12 mouse cellular contexts compared by ENCODE assay signal in the genomic region with DNA sequence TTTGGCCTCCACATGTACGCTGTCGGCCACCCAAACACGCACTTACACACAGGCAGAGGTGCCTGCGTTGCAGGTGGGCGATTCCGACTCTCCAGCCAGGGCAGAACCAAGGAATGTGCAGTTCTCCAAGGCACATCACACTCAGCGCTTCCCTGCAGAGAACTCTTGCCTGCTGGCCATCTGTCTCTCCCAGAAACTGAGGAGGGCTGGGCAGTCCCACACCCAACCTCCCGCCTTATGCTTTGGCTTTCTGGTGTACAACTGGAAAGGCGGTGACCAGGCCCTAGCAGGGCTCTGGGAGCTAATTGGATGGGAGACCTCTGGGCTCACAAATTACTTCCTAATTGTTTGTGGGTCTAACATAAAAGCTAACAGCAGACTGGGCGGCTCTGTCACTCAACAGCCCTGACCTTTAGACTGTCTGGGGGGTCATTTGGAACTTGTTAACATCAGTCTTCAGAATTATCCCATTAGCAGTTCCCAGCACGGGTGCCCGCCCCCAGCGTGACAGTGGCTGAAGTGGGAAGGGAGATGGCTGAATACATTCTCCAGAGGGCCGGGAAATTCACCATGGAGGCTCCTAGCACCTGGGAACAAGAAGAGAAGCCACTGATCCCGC. TPM values are rescaled to one million over a fixed set of nuclear protein-coding genes. Genes with fewer than 3 reads are reported as not detected.
DNase-seq lines count a peak whose midpoint lies in the region; ATAC-seq and TF ChIP-seq lines count a peak whose summit lies in the region.
"Had no signal": no experiment of that assay in that cellular context is flagged by ENCODE, and none has a peak within 500 bp of the region (broad histone marks: within the 10 kb centered on the region; RNA-seq: fewer than 3 reads in every experiment).

No protein-coding gene starts in this region.

- H3K9me3 ChIP-seq in midbrain, embryonic 13.5 days: no peaks in the 10 kb centered on the region
- no peaks in the 10 kb centered on the region for H3K9me3 ChIP-seq in midbrain, embryonic 14.5 days (ENCODE audit: control insufficient read depth, low read length)
- no peaks in the 10 kb centered on the region for H3K9me3 ChIP-seq in intestine, postnatal 0 days (ENCODE audit: control insufficient read depth)
- H3K9me3 ChIP-seq: heart, embryonic 13.5 days; midbrain, embryonic 12.5 days had no signal

- ATAC-seq in midbrain, embryonic 13.5 days: no peak
- no peak for ATAC-seq in midbrain, embryonic 14.5 days (ENCODE audit: low FRiP score, low TSS enrichment)
- ATAC-seq in intestine, postnatal 0 days: no peak

- no peak overlapping the region for H3K4me2 ChIP-seq in midbrain, embryonic 13.5 days (replicated peaks)
- no peak overlapping the region for H3K4me2 ChIP-seq in midbrain, embryonic 14.5 days (ENCODE audit: low read length)
- H3K4me2 ChIP-seq in intestine, postnatal 0 days (replicated peaks; ENCODE audit: low read depth): 0 out of 2 replicates have a peak overlapping the region, but pooled peaks have one; percentile 10
- H3K4me2 ChIP-seq: heart, embryonic 13.5 days; midbrain, embryonic 12.5 days had no signal

- H3K27me3 ChIP-seq in midbrain, embryonic 13.5 days: peaks cover 56% of the 10 kb centered on the region
- H3K27me3 ChIP-seq in midbrain, embryonic 14.5 days (ENCODE audit: control insufficient read depth, insufficient read depth, low read length): peaks cover 10% of the 10 kb centered on the region; the same call in 1 of the 2 replicates
- H3K27me3 ChIP-seq in intestine, postnatal 0 days (replicated peaks; ENCODE audit: control insufficient read depth, insufficient read depth, low read length): no peaks in the 10 kb centered on the region

- no peak overlapping the region for H3K27ac ChIP-seq in midbrain, embryonic 13.5 days
- no peak overlapping the region for H3K27ac ChIP-seq in midbrain, embryonic 14.5 days (replicated peaks; ENCODE audit: low read depth, low read length)
- H3K27ac ChIP-seq in intestine, postnatal 0 days (ENCODE audit: low read depth, low read length): no peak overlapping the region
- H3K27ac ChIP-seq: heart, embryonic 13.5 days; liver, embryonic 14.5 days; midbrain, embryonic 12.5 days had no signal

- H3K9ac ChIP-seq in midbrain, embryonic 13.5 days (replicated peaks): peak overlapping the region; percentile 19; the same call in 1 of the 2 replicates
- H3K9ac ChIP-seq in midbrain, embryonic 14.5 days (replicated peaks; ENCODE audit: low read length): no peak overlapping the region
- no peak overlapping the region for H3K9ac ChIP-seq in intestine, postnatal 0 days (ENCODE audit: low read depth, low read length)
- H3K9ac ChIP-seq: heart, embryonic 13.5 days; liver, embryonic 14.5 days; midbrain, embryonic 12.5 days had no signal

- DNase-seq in midbrain, embryonic 14.5 days: no peak
- DNase-seq in cerebellum, postnatal 14 days: peak; percentile 35 to 56
- no peak for DNase-seq in layer of hippocampus, postnatal 14 days (ENCODE audit: low spot score in 2 of 2)
- no peak for DNase-seq in thymus, adult 18-20 months
- DNase-seq in lung, postnatal 14 days: no peak

- H3K4me1 ChIP-seq in midbrain, embryonic 13.5 days (replicated peaks): peaks cover 40% of the 10 kb centered on the region
- peaks cover 21% of the 10 kb centered on the region for H3K4me1 ChIP-seq in midbrain, embryonic 14.5 days (ENCODE audit: control insufficient read depth, insufficient read depth, low read length)
- H3K4me1 ChIP-seq in intestine, postnatal 0 days (replicated peaks; ENCODE audit: control insufficient read depth, insufficient read depth, low read length): no peaks in the 10 kb centered on the region

- no peak overlapping the region for H3K4me3 ChIP-seq in midbrain, embryonic 13.5 days (replicated peaks)
- H3K4me3 ChIP-seq in midbrain, embryonic 14.5 days (replicated peaks; ENCODE audit: low read depth, low read length): no peak overlapping the region
- no peak overlapping the region for H3K4me3 ChIP-seq in intestine, postnatal 0 days (ENCODE audit: low read depth, low read length)
- H3K4me3 ChIP-seq: erythroblast, embryonic 14.5 days; heart, embryonic 13.5 days; midbrain, embryonic 12.5 days had no signal

- WGBS in midbrain, embryonic 13.5 days: 42% methylated on average over 15 of the region's 15 CpGs
- 46% methylated on average over 15 of the region's 15 CpGs for WGBS in midbrain, embryonic 14.5 days
- WGBS in intestine, postnatal 0 days: 40% methylated on average over 15 of the region's 15 CpGs

- TF ChIP-seq CTCF in intestine, postnatal 0 days (IDR thresholded peaks at IDR 0.05; ENCODE audit: low read depth): no peak

- H3K36me3 ChIP-seq in midbrain, embryonic 13.5 days: no peaks in the 10 kb centered on the region
- H3K36me3 ChIP-seq in midbrain, embryonic 14.5 days (ENCODE audit: control insufficient read depth, insufficient read depth, low read length): no peaks in the 10 kb centered on the region
- H3K36me3 ChIP-seq in intestine, postnatal 0 days (ENCODE audit: control insufficient read depth, insufficient read depth): no peaks in the 10 kb centered on the region
- H3K36me3 ChIP-seq: heart, embryonic 13.5 days; midbrain, embryonic 12.5 days had no signal

RNA-seq across cellular contexts. Expression of a gene that starts 57.5 kb away (rescaled TPM):
- 29.8 and 41.8 TPM in 2 replicates for polyA plus RNA-seq in midbrain, embryonic 13.5 days (2015; fragmentation: Nextera tagmentation; extraction: Ambion mirVana)
- polyA plus RNA-seq in midbrain, embryonic 14.5 days (2014; fragmentation: Nextera tagmentation; extraction: Ambion mirVana): 58.4 and 61.6 TPM in 2 replicates
- not detected in 2 replicates for polyA plus RNA-seq in intestine, postnatal 0 days (2015; fragmentation: Nextera tagmentation; extraction: Ambion mirVana)
- under 1 TPM; 0.14 to 0.28 TPM for total RNA-seq in layer of hippocampus, postnatal 14 days (2021)
- polyA plus RNA-seq: erythroblast, embryonic 14.5 days; heart, embryonic 13.5 days; liver, embryonic 14.5 days; urinary bladder, adult 2 months had no signal

Comparison
In these comparisons a context has a peak if more than half of its experiments do, and no peak if none do; other contexts are left out.
1. DNase-seq: peak in cerebellum, postnatal 14 days (2 of 2); none in midbrain, embryonic 14.5 days (single experiment), layer of hippocampus, postnatal 14 days (0 of 2), thymus, adult 18-20 months (0 of 2) and lung, postnatal 14 days (single experiment).
2. RNA of a gene that starts 57.5 kb away (polyA plus RNA-seq): 58.4 to 61.6 TPM in midbrain, embryonic 14.5 days and 29.8 to 41.8 TPM in midbrain, embryonic 13.5 days; not detected in intestine, postnatal 0 days; every median in the first group is over 10 times any median in the second.